Mouse (Mus musculus) frontal cortex, adult 2 months (tissue): Measurements from ENCODE around the gene Cald1. TPM values are rescaled to one million over a fixed set of nuclear protein-coding genes. Genes with fewer than 3 reads are reported as not detected.

Experiments
- polyA plus RNA-seq: library from polyadenylated mRNA; depleted of rRNA; stranded (reverse); fragments of >200 nt; gene quantifications from 2 replicates; pipeline ENCODE4 v1.2.3, GENCODE M21; 2012; rRNA removed

Cald1 gene
- polyA plus RNA-seq, 1 experiment, result 31.0 TPM

Other genes starting within 250 kb of the Cald1 start
- gene Akr1b8, start 244.4 kb upstream of the Cald1 start, polyA plus RNA-seq, result 1.00 and 1.5 TPM in 2 replicates
- gene Akr1b10, start 214.3 kb upstream of the Cald1 start, polyA plus RNA-seq, result 32.4 and 34.0 TPM in 2 replicates
- 0.10 and 0.11 TPM in 2 replicates for gene Akr1b7, start 186.2 kb upstream of the Cald1 start, polyA plus RNA-seq
- gene Bpgm, start 122.3 kb upstream of the Cald1 start, polyA plus RNA-seq, result 75.5 and 82.1 TPM in 2 replicates
- 19.0 and 19.2 TPM in 2 replicates for gene Agbl3, start 181.9 kb downstream of the Cald1 start, polyA plus RNA-seq